Mouse (Mus musculus): ENCODE results near the gene Wipi1. TPM values are rescaled to one million over a fixed set of nuclear protein-coding genes. Genes with fewer than 3 reads are reported as not detected.
A peak's percentile ranks its signal among the peaks of the same experiment; 100 is the strongest.

The Wipi1 gene
- total and polyA plus RNA-seq, 3 experiments, result 1.8 to 2.2 (median 2.0) TPM

- dilution Hi-C loops (cut with MboI; ENCODE audit: extremely low pct_ligation_motif_present, extremely low pct_unique_long_range_greater_than_20kb, low sequenced_read_pairs), result no loop called here
- in situ Hi-C loops (cut with MboI; ENCODE audit: low pct_ligation_motif_present, low pct_unique_long_range_greater_than_20kb, low sequenced_read_pairs), result no loop called here
- Histone ChIP-seq H3K9me3 (replicated peaks; ENCODE audit: low read length) (no peaks in the 10 kb centered on the region), H3K36me3 (replicated peaks in 1 of 2; ENCODE audit: control insufficient read depth in 1 of 2, insufficient read depth in 1 of 2, low read length in 1 of 2) (no peaks in the 10 kb centered on the region), H3K9ac (ENCODE audit: insufficient read depth, low read depth) (no peak overlapping the region), H3K27me3 (replicated peaks) (peaks cover 24% of the 10 kb centered on the region), H3K4me2 (ENCODE audit: insufficient read depth, low read depth, poor library complexity, severe bottlenecking) (no peak overlapping the region), H3K4me3 (replicated peaks in 1 of 3; ENCODE audit: low read depth in 2 of 3, low read length in 2 of 3, poor library complexity in 1 of 3) (no peak overlapping the region), H3K79me2 (replicated peaks; ENCODE audit: control insufficient read depth, extremely low read depth, insufficient read depth, poor library complexity, severe bottlenecking) (no peaks in the 10 kb centered on the region), H3K4me1 (ENCODE audit: control insufficient read depth in 1 of 2, insufficient read depth in 2 of 2) (peaks cover 4 to 12% of the 10 kb centered on the region in 2 experiments; a peak in 3 of 4 replicates), H3K27ac (ENCODE audit: insufficient read depth, low read depth) (no peak overlapping the region)
- TF ChIP-seq ZNF384 (IDR thresholded peaks at IDR 0.05; ENCODE audit: low read depth, low read length) (peak; percentile 65), E2F4 (IDR thresholded peaks at IDR 0.05; ENCODE audit: insufficient replicate concordance, low read depth, low read length) (no peak)
- no peak for DNase-seq (ENCODE audit: extremely low read depth)
Measured at GRCm38 (mm10) chr11:109607600-109607999, 4.2 kb downstream of the Wipi1 start.

GRCm38 (mm10) chr11:109598778-109599570, 12.8 kb downstream of the Wipi1 start:
- Histone ChIP-seq H3K79me2 (replicated peaks; ENCODE audit: control insufficient read depth, extremely low read depth, insufficient read depth, poor library complexity, severe bottlenecking) (no peaks in the 10 kb centered on the region), H3K4me1 (ENCODE audit: control insufficient read depth in 1 of 2, insufficient read depth in 2 of 2) (peaks cover 12 to 23% of the 10 kb centered on the region in 2 experiments), H3K4me3 (replicated peaks in 1 of 3; ENCODE audit: low read depth in 2 of 3, low read length in 2 of 3, poor library complexity in 1 of 3) (no peak overlapping the region), H3K9me3 (replicated peaks; ENCODE audit: low read length) (no peaks in the 10 kb centered on the region), H3K36me3 (replicated peaks in 1 of 2; ENCODE audit: control insufficient read depth in 1 of 2, insufficient read depth in 1 of 2, low read length in 1 of 2) (no peaks in the 10 kb centered on the region), H3K27ac (ENCODE audit: insufficient read depth, low read depth) (no peak overlapping the region), H3K27me3 (replicated peaks) (no peaks in the 10 kb centered on the region), H3K9ac (ENCODE audit: insufficient read depth, low read depth) (no peak overlapping the region), H3K4me2 (ENCODE audit: insufficient read depth, low read depth, poor library complexity, severe bottlenecking) (no peak overlapping the region)
- dilution Hi-C loops (cut with MboI; ENCODE audit: extremely low pct_ligation_motif_present, extremely low pct_unique_long_range_greater_than_20kb, low sequenced_read_pairs) (no loop called here), in situ Hi-C loops (cut with MboI; ENCODE audit: low pct_ligation_motif_present, low pct_unique_long_range_greater_than_20kb, low sequenced_read_pairs) (no loop called here)
- DNase-seq (ENCODE audit: extremely low read depth), result peak; percentile 46
- TF ChIP-seq E2F4 (IDR thresholded peaks at IDR 0.05; ENCODE audit: insufficient replicate concordance, low read depth, low read length) (no peak), NELFE (IDR thresholded peaks at IDR 0.05; ENCODE audit: low read depth, low read length) (no peak), KAT2A (IDR thresholded peaks at IDR 0.05; ENCODE audit: insufficient replicate concordance, low read length) (no peak), ELF1 (IDR thresholded peaks at IDR 0.05; ENCODE audit: low read depth, low read length) (no peak), EP300 (IDR thresholded peaks at IDR 0.05; ENCODE audit: low read length) (peak; percentile 87), TBP (conservative IDR thresholded peaks at IDR 0.05; ENCODE audit: low read depth, low read length) (no peak), USF2 (conservative IDR thresholded peaks at IDR 0.05; ENCODE audit: low read depth, low read length) (no peak), POLR2AphosphoS2 (IDR thresholded peaks at IDR 0.05; ENCODE audit: low read depth, low read length) (no peak), MAZ (IDR thresholded peaks at IDR 0.05; ENCODE audit: low read depth, low read length) (no peak), ZNF384 (IDR thresholded peaks at IDR 0.05; ENCODE audit: low read depth, low read length) (no peak), JUN (IDR thresholded peaks at IDR 0.05; ENCODE audit: insufficient read depth, low read depth, low read length) (no peak; the same call in 1 of the 2 replicates), ZKSCAN1 (IDR thresholded peaks at IDR 0.05; ENCODE audit: borderline replicate concordance, low read depth, low read length) (no peak), IRF4 (IDR thresholded peaks at IDR 0.05; ENCODE audit: low read depth, low read length) (peak; percentile 53; the same call in 1 of the 2 replicates), CHD2 (IDR thresholded peaks at IDR 0.05; ENCODE audit: low read length) (peak; percentile 69; the same call in 1 of the 2 replicates), SIN3A (IDR thresholded peaks at IDR 0.05; ENCODE audit: low read length) (peak; percentile 65), ZC3H11A (IDR thresholded peaks at IDR 0.05; ENCODE audit: low read depth, low read length) (no peak), PAX5 (IDR thresholded peaks at IDR 0.05; ENCODE audit: low read length) (no peak), NRF1 (IDR thresholded peaks at IDR 0.05; ENCODE audit: low read depth, low read length) (0 out of 2 replicates have a peak, but pooled peaks have one; percentile 4), ETS1 (conservative IDR thresholded peaks at IDR 0.05; ENCODE audit: low read depth, low read length) (peak; percentile 63), CTCF (conservative IDR thresholded peaks at IDR 0.05 in 1 of 2, IDR thresholded peaks at IDR 0.05 in 1 of 2; ENCODE audit: low read depth in 2 of 2, low read length in 2 of 2) (peak in 1 of 2 experiments; percentile 48; a peak in 2 of 4 replicates), RCOR1 (conservative IDR thresholded peaks at IDR 0.05; ENCODE audit: low read depth, low read length) (peak; percentile 60; the same call in 1 of the 2 replicates), MAFK (IDR thresholded peaks at IDR 0.05; ENCODE audit: insufficient replicate concordance, low read length) (0 out of 2 replicates have a peak, but pooled peaks have one; percentile 7), SMC3 (IDR thresholded peaks at IDR 0.05; ENCODE audit: low read depth, low read length) (peak; percentile 14), MXI1 (IDR thresholded peaks at IDR 0.05; ENCODE audit: low read depth, low read length) (peak; percentile 67; the same call in 1 of the 2 replicates), TCF12 (IDR thresholded peaks at IDR 0.05; ENCODE audit: low read depth, low read length) (peak; percentile 85), UBTF (IDR thresholded peaks at IDR 0.05; ENCODE audit: low read depth, low read length) (no peak), USF1 (IDR thresholded peaks at IDR 0.05; ENCODE audit: low read depth, low read length) (no peak), HCFC1 (IDR thresholded peaks at IDR 0.05; ENCODE audit: low read depth, low read length) (no peak), BHLHE40 (IDR thresholded peaks at IDR 0.05; ENCODE audit: low read depth, low read length) (peak; percentile 69), CHD1 (IDR thresholded peaks at IDR 0.05; ENCODE audit: low read depth, low read length) (no peak)
